In genomic region chr13:34916520-34917167, GRCm38 (mm10) we compare ENCODE assay signal across 9 mouse cellular contexts. TPM values are rescaled to one million over a fixed set of nuclear protein-coding genes. Genes with fewer than 3 reads are reported as not detected.
A peak's percentile ranks its signal among the peaks of the same experiment; 100 is the strongest.
DNase-seq lines count a peak whose midpoint lies in the region; ATAC-seq lines count a peak whose summit lies in the region.
"Had no signal": no experiment of that assay in that cellular context is flagged by ENCODE, and none has a peak within 500 bp of the region (broad histone marks: within the 10 kb centered on the region; RNA-seq: fewer than 3 reads in every experiment).

No protein-coding gene starts in this region.

- H3K4me2 ChIP-seq in heart, embryonic 15.5 days: peak overlapping the region; percentile 69
- H3K4me2 ChIP-seq in midbrain, embryonic 15.5 days: peak overlapping the region; percentile 50

- H3K36me3 ChIP-seq in heart, embryonic 15.5 days: no peaks in the 10 kb centered on the region
- no peaks in the 10 kb centered on the region for H3K36me3 ChIP-seq in midbrain, embryonic 15.5 days (replicated peaks)

- no peaks in the 10 kb centered on the region for H3K27me3 ChIP-seq in heart, embryonic 15.5 days
- H3K27me3 ChIP-seq in midbrain, embryonic 15.5 days (replicated peaks): no peaks in the 10 kb centered on the region

- 0 out of 2 replicates have a peak, but pooled peaks cover 7% of the 10 kb centered on the region for H3K4me1 ChIP-seq in heart, embryonic 15.5 days (replicated peaks)
- H3K4me1 ChIP-seq in midbrain, embryonic 15.5 days: 0 out of 2 replicates have a peak, but pooled peaks cover 5% of the 10 kb centered on the region

- intact Hi-C loops in left cerebral cortex, postnatal 36 days (cut with DNase I): no loop called here

- H3K9me3 ChIP-seq in heart, embryonic 15.5 days (replicated peaks): no peaks in the 10 kb centered on the region
- no peaks in the 10 kb centered on the region for H3K9me3 ChIP-seq in midbrain, embryonic 15.5 days

- WGBS in heart, embryonic 15.5 days: 25% methylated on average over 37 of the region's 37 CpGs
- WGBS in midbrain, embryonic 15.5 days: 33% methylated on average over 37 of the region's 37 CpGs

- no peak overlapping the region for H3K27ac ChIP-seq in heart, embryonic 15.5 days
- H3K27ac ChIP-seq in midbrain, embryonic 15.5 days: no peak overlapping the region

- 0 out of 2 replicates have a peak overlapping the region, but pooled peaks have one; percentile 20 for H3K9ac ChIP-seq in heart, embryonic 15.5 days
- no peak overlapping the region for H3K9ac ChIP-seq in midbrain, embryonic 15.5 days

- ATAC-seq in heart, embryonic 15.5 days (replicated peaks; ENCODE audit: insufficient number of reproducible peaks, insufficient read depth, low FRiP score, low read depth): peak; percentile 53; the same call in 1 of the 2 replicates
- peak; percentile 67 for ATAC-seq in midbrain, embryonic 15.5 days (replicated peaks)

- peak; percentile 35 for DNase-seq in adrenal gland, postnatal 10 days
- no peak for DNase-seq in adrenal gland, adult 18-20 months (ENCODE audit: low spot score in 2 of 2)
- DNase-seq in adrenal gland, postnatal 25 days: peak; percentile 2
- peak; percentile 35 to 64 for DNase-seq in kidney, postnatal 25 days
- no peak for DNase-seq in left cerebral cortex, postnatal 36 days (ENCODE audit: low spot score in 2 of 2)
- DNase-seq in cerebellum, adult 11 months: no peak

- peak overlapping the region; percentile 36 for H3K4me3 ChIP-seq in heart, embryonic 15.5 days
- H3K4me3 ChIP-seq in midbrain, embryonic 15.5 days: peak overlapping the region; percentile 24

RNA-seq across cellular contexts. Expression of gene Fam217a, which starts 7.5 kb away (rescaled TPM):
- under 1 TPM; 0.57 to 0.79 TPM for total RNA-seq in adrenal gland, postnatal 10 days (2021)
- 1 to 10 TPM; 1.8 to 2.6 TPM for total RNA-seq in adrenal gland, adult 18-20 months (2021)
- 0.61 TPM in 1 of 2 replicates, not detected in the other for total RNA-seq in adrenal gland, postnatal 25 days (2021)
- polyA plus RNA-seq in heart, embryonic 15.5 days (2015; fragmentation: Nextera tagmentation; extraction: Ambion mirVana): 1.4 and 2.3 TPM in 2 replicates
- 1.1 and 1.2 TPM in 2 replicates for polyA plus RNA-seq in midbrain, embryonic 15.5 days (2015; fragmentation: Nextera tagmentation; extraction: Ambion mirVana)
- under 1 TPM; 0.79 to 0.91 TPM for total RNA-seq in left cerebral cortex, postnatal 36 days (2021)
- polyA plus RNA-seq: C2C12 had no signal

RNA-seq across cellular contexts. Expression of gene 4933417A18Rik, which starts 7.6 kb away (rescaled TPM):
- not detected for total RNA-seq in adrenal gland, postnatal 10 days (2021)
- total RNA-seq in adrenal gland, adult 18-20 months (2021): not detected
- total RNA-seq in adrenal gland, postnatal 25 days (2021): not detected in 2 replicates
- not detected in 2 replicates for polyA plus RNA-seq in heart, embryonic 15.5 days (2015; fragmentation: Nextera tagmentation; extraction: Ambion mirVana)
- polyA plus RNA-seq in midbrain, embryonic 15.5 days (2015; fragmentation: Nextera tagmentation; extraction: Ambion mirVana): not detected in 2 replicates
- not detected for total RNA-seq in left cerebral cortex, postnatal 36 days (2021)
- polyA plus RNA-seq: C2C12 had no signal

RNA-seq across cellular contexts. Expression of gene Prpf4b, which starts 41.5 kb away (rescaled TPM):
- total RNA-seq in adrenal gland, postnatal 10 days (2021): 10 to 100 TPM; 70.9 to 98.9 TPM
- total RNA-seq in adrenal gland, adult 18-20 months (2021): 100 to 1,000 TPM in 1 of 2 experiments, 10 to 100 TPM in 1; 83.2 to 110 TPM
- 110 and 126 TPM in 2 replicates for total RNA-seq in adrenal gland, postnatal 25 days (2021)
- polyA plus RNA-seq in heart, embryonic 15.5 days (2015; fragmentation: Nextera tagmentation; extraction: Ambion mirVana): 37.7 and 45.8 TPM in 2 replicates
- 63.3 and 69.4 TPM in 2 replicates for polyA plus RNA-seq in midbrain, embryonic 15.5 days (2015; fragmentation: Nextera tagmentation; extraction: Ambion mirVana)
- 10 to 100 TPM; 69.4 to 90.6 TPM for total RNA-seq in left cerebral cortex, postnatal 36 days (2021)

RNA-seq across cellular contexts. Expression of gene Eci3, which starts 47.0 kb away (rescaled TPM):
- total RNA-seq in adrenal gland, postnatal 10 days (2021): 1 to 10 TPM; 1.9 to 4.2 TPM
- 1 to 10 TPM; 3.3 to 4.2 TPM for total RNA-seq in adrenal gland, adult 18-20 months (2021)
- total RNA-seq in adrenal gland, postnatal 25 days (2021): 1.5 TPM in 1 of 2 replicates, not detected in the other
- polyA plus RNA-seq in heart, embryonic 15.5 days (2015; fragmentation: Nextera tagmentation; extraction: Ambion mirVana): 0.30 and 0.75 TPM in 2 replicates
- 0.25 and 0.34 TPM in 2 replicates for polyA plus RNA-seq in midbrain, embryonic 15.5 days (2015; fragmentation: Nextera tagmentation; extraction: Ambion mirVana)
- total RNA-seq in left cerebral cortex, postnatal 36 days (2021): under 1 TPM; 0.41 to 0.57 TPM
- polyA plus RNA-seq: C2C12 had no signal

Comparison
In these comparisons a context has a peak if more than half of its experiments do, and no peak if none do; other contexts are left out.
1. DNase-seq: peak in adrenal gland, postnatal 10 days (single experiment), adrenal gland, postnatal 25 days (single experiment) and kidney, postnatal 25 days (2 of 2); none in adrenal gland, adult 18-20 months (0 of 2), left cerebral cortex, postnatal 36 days (0 of 2) and cerebellum, adult 11 months (single experiment).